Mouse (Mus musculus): ENCODE results near the gene Tfam. TPM values are rescaled to one million over a fixed set of nuclear protein-coding genes. Genes with fewer than 3 reads are reported as not detected.

Gene Tfam
- 39.7 and 49.9 TPM in 2 replicates for polyA plus RNA-seq (2014; fragmentation: Nextera tagmentation; extraction: Ambion mirVana)

- ATAC-seq (ENCODE audit: insufficient number of reproducible peaks, insufficient read depth, low FRiP score, low read depth), result no peak
- H3K9me3 ChIP-seq (ENCODE audit: control insufficient read depth, low read length), result no peaks in the 10 kb centered on the region
- peak within 1 kb of the TSS; percentile 65 for H3K4me2 ChIP-seq (ENCODE audit: low read length)
Observed at GRCm38 (mm10) chr10:71238240-71238554, at the start of gene Tfam. Gene Tfam (minus strand): TSS chr10:71238280.

GRCm38 (mm10) chr10:71285126-71285580 lies 47.1 kb upstream of the Tfam start, which contains the start of gene Ube2d1:
Gene Ube2d1 (minus strand): TSS chr10:71285262.
- Histone ChIP-seq H3K27ac (replicated peaks in 1 of 2; ENCODE audit: control insufficient read depth in 1 of 2, insufficient read depth in 1 of 2, low read depth in 2 of 2, low read length in 2 of 2) (peak within 1 kb of the TSS; percentile 48 to 77), H3K36me3 (ENCODE audit: control insufficient read depth, insufficient read depth, low read length) (no peaks in the 10 kb centered on the region; the same call in 1 of the 2 replicates), H3K9me3 (ENCODE audit: control insufficient read depth, low read length) (no peaks in the 10 kb centered on the region), H3K4me1 (ENCODE audit: control insufficient read depth in 2 of 2, insufficient read depth in 2 of 2, low read length in 2 of 2) (peaks cover 6 to 19% of the 10 kb centered on the region in 2 experiments), H3K27me3 (ENCODE audit: control insufficient read depth, insufficient read depth, low read length) (peaks cover 6% of the 10 kb centered on the region; the same call in 1 of the 2 replicates), H3K9ac (ENCODE audit: low read length) (peak within 1 kb of the TSS; percentile 93), H3K4me2 (ENCODE audit: low read length) (peak within 1 kb of the TSS; percentile 78), H3K4me3 (ENCODE audit: control insufficient read depth in 1 of 2, insufficient read depth in 1 of 2, low read depth in 1 of 2, low read length in 2 of 2) (peak within 1 kb of the TSS; percentile 71 to 99)
- ATAC-seq (ENCODE audit: insufficient number of reproducible peaks, insufficient read depth, low FRiP score, low read depth), result peak; percentile 83
- WGBS, result under 1% methylated on average over 50 of the region's 50 CpGs

More at GRCm38 (mm10) chr10:71238240-71238554, at the start of gene Tfam:
- H3K36me3 ChIP-seq (ENCODE audit: control insufficient read depth, insufficient read depth, low read length), result peaks cover 28% of the 10 kb centered on the region
- H3K4me3 ChIP-seq (ENCODE audit: control insufficient read depth in 1 of 2, insufficient read depth in 1 of 2, low read depth in 1 of 2, low read length in 2 of 2), result peak within 1 kb of the TSS; percentile 85 to 86
- peak within 1 kb of the TSS; percentile 95 for H3K9ac ChIP-seq (ENCODE audit: low read length)
- H3K4me1 ChIP-seq (ENCODE audit: control insufficient read depth in 2 of 2, insufficient read depth in 2 of 2, low read length in 2 of 2), result peaks cover 0 to 6% of the 10 kb centered on the region in 2 experiments; a peak in 2 of 4 replicates
- H3K27me3 ChIP-seq (ENCODE audit: control insufficient read depth, insufficient read depth, low read length), result no peaks in the 10 kb centered on the region
- peak within 1 kb of the TSS; percentile 60 to 80 for H3K27ac ChIP-seq (replicated peaks in 1 of 2; ENCODE audit: control insufficient read depth in 1 of 2, insufficient read depth in 1 of 2, low read depth in 2 of 2, low read length in 2 of 2)
- 2% methylated on average over 7 of the region's 7 CpGs for WGBS

- under 1% methylated on average over 41 of the region's 41 CpGs for WGBS
Observed at GRCm38 (mm10) chr10:71284511-71285125, 46.5 kb upstream of the Tfam start.

GRCm38 (mm10) chr10:71284131-71284510 lies 46.0 kb upstream of the Tfam start:
- peak overlapping the region; percentile 93 for H3K9ac ChIP-seq (ENCODE audit: low read length)
- H3K36me3 ChIP-seq (ENCODE audit: control insufficient read depth, insufficient read depth, low read length), result no peaks in the 10 kb centered on the region; the same call in 1 of the 2 replicates
- peak overlapping the region; percentile 71 to 99 for H3K4me3 ChIP-seq (ENCODE audit: control insufficient read depth in 1 of 2, insufficient read depth in 1 of 2, low read depth in 1 of 2, low read length in 2 of 2)
- H3K27ac ChIP-seq (replicated peaks in 1 of 2; ENCODE audit: control insufficient read depth in 1 of 2, insufficient read depth in 1 of 2, low read depth in 2 of 2, low read length in 2 of 2), result peak overlapping the region; percentile 48 to 77; a peak in 2 of 4 replicates
- ATAC-seq (ENCODE audit: insufficient number of reproducible peaks, insufficient read depth, low FRiP score, low read depth), result no peak
- peaks cover 6% of the 10 kb centered on the region; the same call in 1 of the 2 replicates for H3K27me3 ChIP-seq (ENCODE audit: control insufficient read depth, insufficient read depth, low read length)
- no peaks in the 10 kb centered on the region for H3K9me3 ChIP-seq (ENCODE audit: control insufficient read depth, low read length)
- peaks cover 6 to 19% of the 10 kb centered on the region in 2 experiments for H3K4me1 ChIP-seq (ENCODE audit: control insufficient read depth in 2 of 2, insufficient read depth in 2 of 2, low read length in 2 of 2)
- whole genome bisulfite sequencing, result 17% methylated on average over 8 of the region's 8 CpGs
- H3K4me2 ChIP-seq (ENCODE audit: low read length), result peak overlapping the region; percentile 78

More at GRCm38 (mm10) chr10:71284511-71285125, 46.5 kb upstream of the Tfam start:
- peak; percentile 42 for ATAC-seq (ENCODE audit: insufficient number of reproducible peaks, insufficient read depth, low FRiP score, low read depth)
- Histone ChIP-seq H3K9me3 (ENCODE audit: control insufficient read depth, low read length) (no peaks in the 10 kb centered on the region), H3K27me3 (ENCODE audit: control insufficient read depth, insufficient read depth, low read length) (peaks cover 6% of the 10 kb centered on the region; the same call in 1 of the 2 replicates), H3K36me3 (ENCODE audit: control insufficient read depth, insufficient read depth, low read length) (no peaks in the 10 kb centered on the region; the same call in 1 of the 2 replicates), H3K9ac (ENCODE audit: low read length) (peak overlapping the region; percentile 93), H3K4me3 (ENCODE audit: control insufficient read depth in 1 of 2, insufficient read depth in 1 of 2, low read depth in 1 of 2, low read length in 2 of 2) (peak overlapping the region; percentile 71 to 99), H3K4me1 (ENCODE audit: control insufficient read depth in 2 of 2, insufficient read depth in 2 of 2, low read length in 2 of 2) (peaks cover 6 to 19% of the 10 kb centered on the region in 2 experiments), H3K4me2 (ENCODE audit: low read length) (peak overlapping the region; percentile 78), H3K27ac (replicated peaks in 1 of 2; ENCODE audit: control insufficient read depth in 1 of 2, insufficient read depth in 1 of 2, low read depth in 2 of 2, low read length in 2 of 2) (peak overlapping the region; percentile 48 to 77)

- Histone ChIP-seq H3K9ac (ENCODE audit: low read length) (no peak overlapping the region), H3K27me3 (ENCODE audit: control insufficient read depth, insufficient read depth, low read length) (no peaks in the 10 kb centered on the region), H3K9me3 (ENCODE audit: control insufficient read depth, low read length) (no peaks in the 10 kb centered on the region), H3K4me1 (ENCODE audit: control insufficient read depth in 2 of 2, insufficient read depth in 2 of 2, low read length in 2 of 2) (peaks cover 0 to 6% of the 10 kb centered on the region in 2 experiments; a peak in 1 of 4 replicates), H3K4me2 (ENCODE audit: low read length) (no peak overlapping the region), H3K27ac (replicated peaks in 1 of 2; ENCODE audit: control insufficient read depth in 1 of 2, insufficient read depth in 1 of 2, low read depth in 2 of 2, low read length in 2 of 2) (no peak overlapping the region), H3K36me3 (ENCODE audit: control insufficient read depth, insufficient read depth, low read length) (no peaks in the 10 kb centered on the region), H3K4me3 (ENCODE audit: control insufficient read depth in 1 of 2, insufficient read depth in 1 of 2, low read depth in 1 of 2, low read length in 2 of 2) (no peak overlapping the region)
- ATAC-seq (ENCODE audit: insufficient number of reproducible peaks, insufficient read depth, low FRiP score, low read depth), result no peak
- 86% methylated on average over 9 of the region's 9 CpGs for WGBS
Observed at GRCm38 (mm10) chr10:71273008-71273739, 35.1 kb upstream of the Tfam start.

- Histone ChIP-seq H3K9ac (ENCODE audit: low read length) (no peak overlapping the region), H3K27ac (replicated peaks in 1 of 2; ENCODE audit: control insufficient read depth in 1 of 2, insufficient read depth in 1 of 2, low read depth in 2 of 2, low read length in 2 of 2) (no peak overlapping the region), H3K36me3 (ENCODE audit: control insufficient read depth, insufficient read depth, low read length) (no peaks in the 10 kb centered on the region), H3K4me1 (ENCODE audit: control insufficient read depth in 2 of 2, insufficient read depth in 2 of 2, low read length in 2 of 2) (peaks cover 4 to 16% of the 10 kb centered on the region in 2 experiments; a peak in 2 of 4 replicates), H3K4me2 (ENCODE audit: low read length) (no peak overlapping the region), H3K9me3 (ENCODE audit: control insufficient read depth, low read length) (no peaks in the 10 kb centered on the region), H3K4me3 (ENCODE audit: control insufficient read depth in 1 of 2, insufficient read depth in 1 of 2, low read depth in 1 of 2, low read length in 2 of 2) (no peak overlapping the region), H3K27me3 (ENCODE audit: control insufficient read depth, insufficient read depth, low read length) (no peaks in the 10 kb centered on the region)
- WGBS, result 96% methylated on average over 2 of the region's 2 CpGs
- ATAC-seq (ENCODE audit: insufficient number of reproducible peaks, insufficient read depth, low FRiP score, low read depth), result no peak
Observed at GRCm38 (mm10) chr10:71267973-71268372, 29.9 kb upstream of the Tfam start.

- H3K9ac ChIP-seq (ENCODE audit: low read length), result no peak overlapping the region
- H3K27ac ChIP-seq (replicated peaks in 1 of 2; ENCODE audit: control insufficient read depth in 1 of 2, insufficient read depth in 1 of 2, low read depth in 2 of 2, low read length in 2 of 2), result no peak overlapping the region
- WGBS, result 72% methylated on average over 11 of the region's 11 CpGs
Observed at GRCm38 (mm10) chr10:71267511-71267910, 29.4 kb upstream of the Tfam start.

More at GRCm38 (mm10) chr10:71267511-71267910, 29.4 kb upstream of the Tfam start:
- Histone ChIP-seq H3K9me3 (ENCODE audit: control insufficient read depth, low read length) (no peaks in the 10 kb centered on the region), H3K27me3 (ENCODE audit: control insufficient read depth, insufficient read depth, low read length) (no peaks in the 10 kb centered on the region), H3K4me3 (ENCODE audit: control insufficient read depth in 1 of 2, insufficient read depth in 1 of 2, low read depth in 1 of 2, low read length in 2 of 2) (no peak overlapping the region), H3K4me1 (ENCODE audit: control insufficient read depth in 2 of 2, insufficient read depth in 2 of 2, low read length in 2 of 2) (peaks cover 4 to 13% of the 10 kb centered on the region in 2 experiments; a peak in 2 of 4 replicates), H3K36me3 (ENCODE audit: control insufficient read depth, insufficient read depth, low read length) (no peaks in the 10 kb centered on the region), H3K4me2 (ENCODE audit: low read length) (no peak overlapping the region)
- ATAC-seq (ENCODE audit: insufficient number of reproducible peaks, insufficient read depth, low FRiP score, low read depth), result no peak
